Mouse (Mus musculus): ENCODE measurements around the gene Axl. TPM values are rescaled to one million over a fixed set of nuclear protein-coding genes. Genes with fewer than 3 reads are reported as not detected.

Axl gene
- polyA plus RNA-seq, 1 experiment from 2014 or later, result 16.7 TPM

- ATAC-seq, result no peak
- WGBS, result 88% methylated on average over 6 of the region's 6 CpGs
- DNase-seq (ENCODE audit: low spot score), result no peak
Measured at GRCm38 (mm10) chr7:25766108-25766507, 22.4 kb downstream of the Axl start.

GRCm38 (mm10) chr7:25764221-25764620, 24.3 kb downstream of the Axl start:
- no peaks in the 10 kb centered on the region for H3K27me3 ChIP-seq (replicated peaks; ENCODE audit: control insufficient read depth, insufficient read depth, low read length)
- H3K36me3 ChIP-seq (ENCODE audit: control insufficient read depth, insufficient read depth, low read length), result peaks cover 25% of the 10 kb centered on the region; the same call in 1 of the 2 replicates
- no peak overlapping the region for H3K9ac ChIP-seq (ENCODE audit: low read length)
- 79% methylated on average over 5 of the region's 5 CpGs for WGBS
- H3K27ac ChIP-seq (ENCODE audit: low read depth, low read length), result no peak overlapping the region
- H3K4me1 ChIP-seq (ENCODE audit: control insufficient read depth, insufficient read depth, low read length), result no peaks in the 10 kb centered on the region; the same call in 1 of the 2 replicates
- no peaks in the 10 kb centered on the region for H3K9me3 ChIP-seq (replicated peaks; ENCODE audit: control insufficient read depth, low read length)
- ATAC-seq (no peak), DNase-seq (ENCODE audit: low spot score) (no peak)
- no peak overlapping the region for H3K4me3 ChIP-seq (ENCODE audit: low read depth, low read length)
- H3K4me2 ChIP-seq (ENCODE audit: low read length), result no peak overlapping the region

More at GRCm38 (mm10) chr7:25766108-25766507, 22.4 kb downstream of the Axl start:
- Histone ChIP-seq H3K4me2 (ENCODE audit: low read length) (no peak overlapping the region), H3K27ac (ENCODE audit: low read depth, low read length) (no peak overlapping the region), H3K4me1 (ENCODE audit: control insufficient read depth, insufficient read depth, low read length) (no peaks in the 10 kb centered on the region; the same call in 1 of the 2 replicates), H3K9ac (ENCODE audit: low read length) (no peak overlapping the region), H3K4me3 (ENCODE audit: low read depth, low read length) (no peak overlapping the region), H3K9me3 (replicated peaks; ENCODE audit: control insufficient read depth, low read length) (no peaks in the 10 kb centered on the region), H3K36me3 (ENCODE audit: control insufficient read depth, insufficient read depth, low read length) (peaks cover 17% of the 10 kb centered on the region; the same call in 1 of the 2 replicates), H3K27me3 (replicated peaks; ENCODE audit: control insufficient read depth, insufficient read depth, low read length) (no peaks in the 10 kb centered on the region)

DNA sequence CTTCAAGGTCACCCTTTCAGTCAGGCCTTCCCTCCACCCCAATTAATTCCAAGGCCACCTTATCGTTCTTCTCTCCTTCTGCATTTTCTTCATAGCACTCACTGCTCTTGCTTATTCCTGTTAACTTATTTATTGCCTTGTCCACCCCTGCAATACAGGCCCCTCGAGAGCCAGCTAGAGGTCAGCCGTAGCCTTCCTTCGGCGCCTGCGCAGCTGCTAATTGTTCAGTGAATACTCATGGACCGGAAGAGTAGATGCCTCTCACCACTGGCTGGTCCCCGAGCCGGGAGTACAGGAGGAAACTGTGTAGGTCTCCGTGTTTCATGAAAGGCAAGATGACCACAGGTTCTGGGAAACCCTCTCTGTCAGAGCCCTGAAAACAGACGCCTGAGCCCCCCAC, 24.8 kb downstream of the Axl start:
- H3K27me3 ChIP-seq (replicated peaks; ENCODE audit: control insufficient read depth, insufficient read depth, low read length), result no peaks in the 10 kb centered on the region
- H3K27ac ChIP-seq (ENCODE audit: low read depth, low read length), result no peak overlapping the region
- peaks cover 22% of the 10 kb centered on the region; the same call in 1 of the 2 replicates for H3K36me3 ChIP-seq (ENCODE audit: control insufficient read depth, insufficient read depth, low read length)
- no peak for DNase-seq (ENCODE audit: low spot score)
- no peak overlapping the region for H3K9ac ChIP-seq (ENCODE audit: low read length)
- no peak overlapping the region for H3K4me3 ChIP-seq (ENCODE audit: low read depth, low read length)
- no peak overlapping the region for H3K4me2 ChIP-seq (ENCODE audit: low read length)
- 80% methylated on average over 11 of the region's 11 CpGs for WGBS
- no peaks in the 10 kb centered on the region; the same call in 1 of the 2 replicates for H3K4me1 ChIP-seq (ENCODE audit: control insufficient read depth, insufficient read depth, low read length)
- no peaks in the 10 kb centered on the region for H3K9me3 ChIP-seq (replicated peaks; ENCODE audit: control insufficient read depth, low read length)
- no peak for ATAC-seq

DNA sequence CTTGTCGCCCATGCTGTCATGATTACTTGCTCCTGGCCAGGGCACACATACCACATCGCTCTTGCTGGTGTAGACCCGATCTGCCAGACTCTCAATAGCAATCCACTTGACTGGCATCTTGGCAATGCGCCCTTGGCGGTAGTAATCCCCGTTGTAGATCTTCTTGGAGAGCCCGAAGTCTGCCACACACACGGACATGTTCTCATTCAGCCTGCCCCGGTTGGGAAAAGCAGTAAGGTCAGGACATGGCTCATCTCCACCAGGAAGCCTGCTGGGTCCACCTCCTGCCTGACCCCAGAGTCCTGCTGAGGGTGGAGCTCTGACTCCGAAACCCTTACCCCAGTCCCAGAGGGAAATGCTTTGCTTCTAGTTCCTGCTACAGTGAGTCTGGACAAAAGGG, 27.2 kb downstream of the Axl start:
- H3K27ac ChIP-seq (ENCODE audit: low read depth, low read length), result no peak overlapping the region
- no peak overlapping the region for H3K4me3 ChIP-seq (ENCODE audit: low read depth, low read length)
- DNase-seq (ENCODE audit: low spot score) (peak; percentile 56), ATAC-seq (no peak)
- no peaks in the 10 kb centered on the region for H3K9me3 ChIP-seq (replicated peaks; ENCODE audit: control insufficient read depth, low read length)
- WGBS, result 50% methylated on average over 10 of the region's 10 CpGs
- no peak overlapping the region for H3K9ac ChIP-seq (ENCODE audit: low read length)
- H3K4me1 ChIP-seq (ENCODE audit: control insufficient read depth, insufficient read depth, low read length), result no peaks in the 10 kb centered on the region; the same call in 1 of the 2 replicates
- no peak overlapping the region for H3K4me2 ChIP-seq (ENCODE audit: low read length)
- H3K36me3 ChIP-seq (ENCODE audit: control insufficient read depth, insufficient read depth, low read length), result peaks cover 12% of the 10 kb centered on the region; the same call in 1 of the 2 replicates
- no peaks in the 10 kb centered on the region for H3K27me3 ChIP-seq (replicated peaks; ENCODE audit: control insufficient read depth, insufficient read depth, low read length)

DNA sequence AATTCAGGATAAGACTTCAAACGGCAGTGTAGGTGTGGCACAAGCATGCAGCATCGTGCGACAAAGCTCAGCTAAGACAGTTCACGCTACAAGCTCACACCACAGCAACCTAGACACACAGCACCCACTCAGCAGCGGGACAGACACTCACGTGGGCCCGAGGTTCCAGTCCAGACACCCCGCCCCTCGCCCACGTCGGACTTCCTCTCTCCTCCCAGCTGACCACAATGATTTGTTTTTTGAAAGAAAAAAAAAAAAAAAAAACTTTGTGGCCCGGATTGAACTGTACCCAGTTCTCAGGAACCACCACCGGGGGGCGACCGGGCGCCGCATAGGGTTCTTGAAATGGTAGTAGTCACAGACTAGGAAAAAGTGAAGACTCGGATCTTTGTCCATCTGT, 32.5 kb downstream of the Axl start:
- H3K4me2 ChIP-seq (ENCODE audit: low read length), result peak overlapping the region; percentile 70
- under 1% methylated on average over 18 of the region's 18 CpGs for WGBS
- no peaks in the 10 kb centered on the region for H3K27me3 ChIP-seq (replicated peaks; ENCODE audit: control insufficient read depth, insufficient read depth, low read length)
- peak overlapping the region; percentile 97 for H3K4me3 ChIP-seq (ENCODE audit: low read depth, low read length)
- DNase-seq (ENCODE audit: low spot score) (peak; percentile 90), ATAC-seq (peak; percentile 21)
- H3K27ac ChIP-seq (ENCODE audit: low read depth, low read length), result peak overlapping the region; percentile 97
- H3K9me3 ChIP-seq (replicated peaks; ENCODE audit: control insufficient read depth, low read length), result no peaks in the 10 kb centered on the region
- peaks cover 13% of the 10 kb centered on the region for H3K36me3 ChIP-seq (ENCODE audit: control insufficient read depth, insufficient read depth, low read length)
- H3K9ac ChIP-seq (ENCODE audit: low read length), result peak overlapping the region; percentile 64
- H3K4me1 ChIP-seq (ENCODE audit: control insufficient read depth, insufficient read depth, low read length), result peaks cover 12% of the 10 kb centered on the region

- peak overlapping the region; percentile 97 for H3K4me3 ChIP-seq (ENCODE audit: low read depth, low read length)
- H3K27ac ChIP-seq (ENCODE audit: low read depth, low read length), result peak overlapping the region; percentile 97
- DNase-seq (ENCODE audit: low spot score), result peak; percentile 86
- no peaks in the 10 kb centered on the region for H3K27me3 ChIP-seq (replicated peaks; ENCODE audit: control insufficient read depth, insufficient read depth, low read length)
- peak overlapping the region; percentile 64 for H3K9ac ChIP-seq (ENCODE audit: low read length)
- H3K4me2 ChIP-seq (ENCODE audit: low read length), result peak overlapping the region; percentile 70
- no peaks in the 10 kb centered on the region for H3K9me3 ChIP-seq (replicated peaks; ENCODE audit: control insufficient read depth, low read length)
- ATAC-seq, result peak; percentile 62
- under 1% methylated on average over 15 of the region's 15 CpGs for whole genome bisulfite sequencing
- H3K36me3 ChIP-seq (ENCODE audit: control insufficient read depth, insufficient read depth, low read length), result peaks cover 17% of the 10 kb centered on the region
- H3K4me1 ChIP-seq (ENCODE audit: control insufficient read depth, insufficient read depth, low read length), result peaks cover 12% of the 10 kb centered on the region
Measured at GRCm38 (mm10) chr7:25755468-25755833, 33.1 kb downstream of the Axl start.

- peak; percentile 94 for ATAC-seq
- WGBS, result under 1% methylated on average over 55 of the region's 55 CpGs
- DNase-seq (ENCODE audit: low spot score), result peak; percentile 99
Measured at GRCm38 (mm10) chr7:25754738-25755467, 33.6 kb downstream of the Axl start, which contains the start of gene Hnrnpul1. Gene Hnrnpul1, minus strand, starts transcription at chr7:25754757.

DNA sequence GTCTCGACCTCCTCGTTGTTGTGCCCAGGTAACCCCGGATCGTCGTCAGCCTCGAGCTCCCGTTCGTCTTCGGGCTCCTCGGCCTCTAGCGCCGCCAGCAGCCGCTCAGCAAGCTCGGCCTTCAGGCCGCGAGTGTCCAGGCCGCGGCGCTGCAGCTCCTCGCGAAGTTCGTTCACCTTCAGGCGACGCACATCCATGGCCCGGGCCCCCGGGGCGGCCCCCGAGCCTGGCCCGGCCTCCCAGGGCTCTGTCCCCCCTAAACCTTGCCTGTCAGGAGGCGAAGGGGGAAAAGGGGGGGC, 34.1 kb downstream of the Axl start:
- WGBS, result under 1% methylated on average over 29 of the region's 30 CpGs
- no peak for ATAC-seq

More at GRCm38 (mm10) chr7:25754738-25755467, 33.6 kb downstream of the Axl start, which contains the start of gene Hnrnpul1:
- peak within 1 kb of the TSS; percentile 70 for H3K4me2 ChIP-seq (ENCODE audit: low read length)
- H3K27me3 ChIP-seq (replicated peaks; ENCODE audit: control insufficient read depth, insufficient read depth, low read length), result no peaks in the 10 kb centered on the region
- peak within 1 kb of the TSS; percentile 97 for H3K27ac ChIP-seq (ENCODE audit: low read depth, low read length)
- peak within 1 kb of the TSS; percentile 99 for H3K9ac ChIP-seq (ENCODE audit: low read length)
- peaks cover 16% of the 10 kb centered on the region for H3K36me3 ChIP-seq (ENCODE audit: control insufficient read depth, insufficient read depth, low read length)
- H3K9me3 ChIP-seq (replicated peaks; ENCODE audit: control insufficient read depth, low read length), result no peaks in the 10 kb centered on the region
- peaks cover 12% of the 10 kb centered on the region for H3K4me1 ChIP-seq (ENCODE audit: control insufficient read depth, insufficient read depth, low read length)
- peak within 1 kb of the TSS; percentile 97 for H3K4me3 ChIP-seq (ENCODE audit: low read depth, low read length)

More for the DNA sequence above, 34.1 kb downstream of the Axl start:
- Histone ChIP-seq H3K36me3 (ENCODE audit: control insufficient read depth, insufficient read depth, low read length) (peaks cover 21% of the 10 kb centered on the region), H3K4me1 (ENCODE audit: control insufficient read depth, insufficient read depth, low read length) (peaks cover 12% of the 10 kb centered on the region), H3K4me3 (ENCODE audit: low read depth, low read length) (peak overlapping the region; percentile 97), H3K4me2 (ENCODE audit: low read length) (peak overlapping the region; percentile 70), H3K27me3 (replicated peaks; ENCODE audit: control insufficient read depth, insufficient read depth, low read length) (no peaks in the 10 kb centered on the region), H3K9ac (ENCODE audit: low read length) (peak overlapping the region; percentile 99), H3K27ac (ENCODE audit: low read depth, low read length) (peak overlapping the region; percentile 97), H3K9me3 (replicated peaks; ENCODE audit: control insufficient read depth, low read length) (no peaks in the 10 kb centered on the region)
- DNase-seq (ENCODE audit: low spot score), result no peak

Measured in forebrain, embryonic 14.5 days (tissue).